Mouse (Mus musculus): ENCODE data around the gene Ube3b. TPM values are rescaled to one million over a fixed set of nuclear protein-coding genes. Genes with fewer than 3 reads are reported as not detected.

Gene Ube3b
- polyA plus RNA-seq, 1 experiment from 2014 or later: 42.5 TPM

DNA sequence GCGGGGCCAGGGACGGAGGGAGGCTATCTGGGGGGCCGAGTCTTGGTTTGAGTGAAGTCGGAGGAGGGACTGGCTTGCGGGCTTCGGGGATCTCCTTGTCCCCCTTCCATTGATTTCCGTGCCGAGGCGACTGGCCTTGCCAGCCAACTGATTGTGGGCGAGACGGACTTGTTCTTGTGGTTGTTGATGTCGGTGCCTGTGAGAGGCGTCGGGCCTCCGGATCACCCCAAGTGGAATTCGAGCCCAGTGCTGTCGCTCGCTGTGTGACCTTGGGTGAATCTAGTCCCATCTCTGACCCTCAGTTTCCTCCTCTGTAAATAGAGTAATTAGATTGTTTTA lies 575 bp downstream of the Ube3b start:
- WGBS: under 1% methylated on average over 18 of the region's 18 CpGs
- no peaks in the 10 kb centered on the region for H3K27me3 ChIP-seq (ENCODE audit: control insufficient read depth, insufficient read depth, low read length)
- H3K4me1 ChIP-seq (ENCODE audit: control insufficient read depth, insufficient read depth, low read length): peaks cover 45% of the 10 kb centered on the region
- peak overlapping the region; percentile 93 for H3K27ac ChIP-seq (ENCODE audit: low read length)
- H3K9me3 ChIP-seq (replicated peaks; ENCODE audit: control insufficient read depth, low read length): no peaks in the 10 kb centered on the region
- peak overlapping the region; percentile 88 for H3K4me2 ChIP-seq (ENCODE audit: low read depth, low read length)
- peak overlapping the region; percentile 71 for H3K4me3 ChIP-seq (replicated peaks; ENCODE audit: low read length)
- ATAC-seq (ENCODE audit: insufficient read depth, low FRiP score): no peak
- 0 out of 2 replicates have a peak, but pooled peaks cover 2% of the 10 kb centered on the region for H3K36me3 ChIP-seq (ENCODE audit: control insufficient read depth, insufficient read depth, low read length)
- H3K9ac ChIP-seq (ENCODE audit: low read length): peak overlapping the region; percentile 96

GRCm38 (mm10) chr5:114383184-114383904 lies 2.9 kb downstream of the Ube3b start:
- Histone ChIP-seq H3K9me3 (replicated peaks; ENCODE audit: control insufficient read depth, low read length) (no peaks in the 10 kb centered on the region), H3K4me1 (ENCODE audit: control insufficient read depth, insufficient read depth, low read length) (peaks cover 24% of the 10 kb centered on the region), H3K4me3 (replicated peaks; ENCODE audit: low read length) (no peak overlapping the region), H3K36me3 (ENCODE audit: control insufficient read depth, insufficient read depth, low read length) (peaks cover 13% of the 10 kb centered on the region), H3K27me3 (ENCODE audit: control insufficient read depth, insufficient read depth, low read length) (no peaks in the 10 kb centered on the region), H3K4me2 (ENCODE audit: low read depth, low read length) (no peak overlapping the region), H3K27ac (ENCODE audit: low read length) (no peak overlapping the region), H3K9ac (ENCODE audit: low read length) (no peak overlapping the region)
- ATAC-seq (ENCODE audit: insufficient read depth, low FRiP score): no peak
- 74% methylated on average over 9 of the region's 9 CpGs for WGBS

- H3K4me1 ChIP-seq (ENCODE audit: control insufficient read depth, insufficient read depth, low read length): peaks cover 12% of the 10 kb centered on the region
- ATAC-seq (ENCODE audit: insufficient read depth, low FRiP score): no peak
- H3K4me2 ChIP-seq (ENCODE audit: low read depth, low read length): no peak overlapping the region
- H3K9me3 ChIP-seq (replicated peaks; ENCODE audit: control insufficient read depth, low read length): no peaks in the 10 kb centered on the region
- no peaks in the 10 kb centered on the region for H3K27me3 ChIP-seq (ENCODE audit: control insufficient read depth, insufficient read depth, low read length)
- H3K27ac ChIP-seq (ENCODE audit: low read length): no peak overlapping the region
- no peak overlapping the region for H3K4me3 ChIP-seq (replicated peaks; ENCODE audit: low read length)
- H3K9ac ChIP-seq (ENCODE audit: low read length): no peak overlapping the region
- peaks cover 22% of the 10 kb centered on the region for H3K36me3 ChIP-seq (ENCODE audit: control insufficient read depth, insufficient read depth, low read length)
- 86% methylated on average over 8 of the region's 8 CpGs for WGBS
Measured at GRCm38 (mm10) chr5:114384448-114384847, 4.0 kb downstream of the Ube3b start.

- Histone ChIP-seq H3K4me3 (replicated peaks; ENCODE audit: low read length) (no peak overlapping the region), H3K27ac (ENCODE audit: low read length) (no peak overlapping the region), H3K27me3 (ENCODE audit: control insufficient read depth, insufficient read depth, low read length) (no peaks in the 10 kb centered on the region), H3K36me3 (ENCODE audit: control insufficient read depth, insufficient read depth, low read length) (peaks cover 33% of the 10 kb centered on the region), H3K9me3 (replicated peaks; ENCODE audit: control insufficient read depth, low read length) (no peaks in the 10 kb centered on the region), H3K4me1 (ENCODE audit: control insufficient read depth, insufficient read depth, low read length) (no peaks in the 10 kb centered on the region), H3K9ac (ENCODE audit: low read length) (no peak overlapping the region), H3K4me2 (ENCODE audit: low read depth, low read length) (no peak overlapping the region)
- WGBS: 76% methylated on average over 9 of the region's 9 CpGs
- ATAC-seq (ENCODE audit: insufficient read depth, low FRiP score): no peak
Measured at GRCm38 (mm10) chr5:114393169-114393568, 12.8 kb downstream of the Ube3b start.

- no peak for ATAC-seq (ENCODE audit: insufficient read depth, low FRiP score)
- no peak overlapping the region for H3K27ac ChIP-seq (ENCODE audit: low read length)
- H3K36me3 ChIP-seq (ENCODE audit: control insufficient read depth, insufficient read depth, low read length): peaks cover 68% of the 10 kb centered on the region
- H3K27me3 ChIP-seq (ENCODE audit: control insufficient read depth, insufficient read depth, low read length): no peaks in the 10 kb centered on the region
- WGBS: 93% methylated on average over 14 of the region's 14 CpGs
- no peaks in the 10 kb centered on the region for H3K9me3 ChIP-seq (replicated peaks; ENCODE audit: control insufficient read depth, low read length)
- no peak overlapping the region for H3K4me2 ChIP-seq (ENCODE audit: low read depth, low read length)
- H3K4me3 ChIP-seq (replicated peaks; ENCODE audit: low read length): no peak overlapping the region
- no peak overlapping the region for H3K9ac ChIP-seq (ENCODE audit: low read length)
- H3K4me1 ChIP-seq (ENCODE audit: control insufficient read depth, insufficient read depth, low read length): no peaks in the 10 kb centered on the region
Measured at GRCm38 (mm10) chr5:114406592-114406991, 26.2 kb downstream of the Ube3b start.

DNA sequence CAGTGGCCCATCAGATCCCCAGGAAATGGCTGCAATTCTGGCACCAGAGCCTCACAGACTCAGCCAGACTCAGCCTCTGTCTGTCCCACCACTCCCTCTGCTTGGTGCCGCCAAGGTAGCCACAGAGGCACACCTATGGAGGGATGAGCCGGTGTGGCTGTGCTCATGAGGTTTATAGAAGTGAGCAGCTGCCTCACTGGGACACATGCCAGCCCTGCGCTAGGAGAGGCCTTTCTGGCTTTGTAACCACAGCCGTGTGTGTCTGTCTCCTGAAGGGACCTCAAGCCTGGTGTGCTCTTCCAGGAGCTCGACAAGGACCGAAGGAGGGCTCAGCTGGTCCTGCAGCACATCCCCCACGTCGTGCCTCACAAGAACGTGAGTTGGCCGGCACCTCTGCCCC lies 26.9 kb downstream of the Ube3b start:
- 81% methylated on average over 10 of the region's 10 CpGs for WGBS
- no peak overlapping the region for H3K4me2 ChIP-seq (ENCODE audit: low read depth, low read length)
- no peaks in the 10 kb centered on the region for H3K4me1 ChIP-seq (ENCODE audit: control insufficient read depth, insufficient read depth, low read length)
- H3K27me3 ChIP-seq (ENCODE audit: control insufficient read depth, insufficient read depth, low read length): no peaks in the 10 kb centered on the region
- H3K9ac ChIP-seq (ENCODE audit: low read length): no peak overlapping the region
- H3K27ac ChIP-seq (ENCODE audit: low read length): no peak overlapping the region
- no peak overlapping the region for H3K4me3 ChIP-seq (replicated peaks; ENCODE audit: low read length)
- H3K9me3 ChIP-seq (replicated peaks; ENCODE audit: control insufficient read depth, low read length): no peaks in the 10 kb centered on the region
- peaks cover 67% of the 10 kb centered on the region for H3K36me3 ChIP-seq (ENCODE audit: control insufficient read depth, insufficient read depth, low read length)
- ATAC-seq (ENCODE audit: insufficient read depth, low FRiP score): no peak

GRCm38 (mm10) chr5:114407810-114408209 lies 27.4 kb downstream of the Ube3b start:
- WGBS: 94% methylated on average over 9 of the region's 9 CpGs
- ATAC-seq (ENCODE audit: insufficient read depth, low FRiP score): no peak

GRCm38 (mm10) chr5:114408846-114409245 lies 28.4 kb downstream of the Ube3b start:
- Histone ChIP-seq H3K9me3 (replicated peaks; ENCODE audit: control insufficient read depth, low read length) (no peaks in the 10 kb centered on the region), H3K4me3 (replicated peaks; ENCODE audit: low read length) (no peak overlapping the region), H3K36me3 (ENCODE audit: control insufficient read depth, insufficient read depth, low read length) (peaks cover 58% of the 10 kb centered on the region), H3K27me3 (ENCODE audit: control insufficient read depth, insufficient read depth, low read length) (no peaks in the 10 kb centered on the region), H3K4me2 (ENCODE audit: low read depth, low read length) (no peak overlapping the region), H3K4me1 (ENCODE audit: control insufficient read depth, insufficient read depth, low read length) (no peaks in the 10 kb centered on the region; the same call in 1 of the 2 replicates), H3K27ac (ENCODE audit: low read length) (no peak overlapping the region), H3K9ac (ENCODE audit: low read length) (no peak overlapping the region)
- no peak for ATAC-seq (ENCODE audit: insufficient read depth, low FRiP score)
- WGBS: 93% methylated on average over 11 of the region's 11 CpGs

More at GRCm38 (mm10) chr5:114407810-114408209, 27.4 kb downstream of the Ube3b start:
- Histone ChIP-seq H3K4me1 (ENCODE audit: control insufficient read depth, insufficient read depth, low read length) (no peaks in the 10 kb centered on the region), H3K27me3 (ENCODE audit: control insufficient read depth, insufficient read depth, low read length) (no peaks in the 10 kb centered on the region), H3K4me3 (replicated peaks; ENCODE audit: low read length) (no peak overlapping the region), H3K36me3 (ENCODE audit: control insufficient read depth, insufficient read depth, low read length) (peaks cover 64% of the 10 kb centered on the region), H3K9me3 (replicated peaks; ENCODE audit: control insufficient read depth, low read length) (no peaks in the 10 kb centered on the region), H3K9ac (ENCODE audit: low read length) (no peak overlapping the region), H3K27ac (ENCODE audit: low read length) (no peak overlapping the region), H3K4me2 (ENCODE audit: low read depth, low read length) (no peak overlapping the region)

- Histone ChIP-seq H3K9me3 (replicated peaks; ENCODE audit: control insufficient read depth, low read length) (no peaks in the 10 kb centered on the region), H3K36me3 (ENCODE audit: control insufficient read depth, insufficient read depth, low read length) (peaks cover 54% of the 10 kb centered on the region), H3K27ac (ENCODE audit: low read length) (no peak overlapping the region), H3K9ac (ENCODE audit: low read length) (no peak overlapping the region), H3K4me3 (replicated peaks; ENCODE audit: low read length) (no peak overlapping the region), H3K4me2 (ENCODE audit: low read depth, low read length) (no peak overlapping the region), H3K27me3 (ENCODE audit: control insufficient read depth, insufficient read depth, low read length) (no peaks in the 10 kb centered on the region), H3K4me1 (ENCODE audit: control insufficient read depth, insufficient read depth, low read length) (no peaks in the 10 kb centered on the region; the same call in 1 of the 2 replicates)
- ATAC-seq (ENCODE audit: insufficient read depth, low FRiP score): no peak
- 86% methylated on average over 13 of the region's 13 CpGs for WGBS
Measured at GRCm38 (mm10) chr5:114410429-114410828, 30.0 kb downstream of the Ube3b start.

Measured in stomach, embryonic 16.5 days (tissue).